Mouse (Mus musculus): Measurements from ENCODE around the gene Galnt16. TPM values are rescaled to one million over a fixed set of nuclear protein-coding genes. Genes with fewer than 3 reads are reported as not detected.

Gene Galnt16
- polyA plus RNA-seq, 1 experiment from 2014 or later = 18.9 TPM

DNA sequence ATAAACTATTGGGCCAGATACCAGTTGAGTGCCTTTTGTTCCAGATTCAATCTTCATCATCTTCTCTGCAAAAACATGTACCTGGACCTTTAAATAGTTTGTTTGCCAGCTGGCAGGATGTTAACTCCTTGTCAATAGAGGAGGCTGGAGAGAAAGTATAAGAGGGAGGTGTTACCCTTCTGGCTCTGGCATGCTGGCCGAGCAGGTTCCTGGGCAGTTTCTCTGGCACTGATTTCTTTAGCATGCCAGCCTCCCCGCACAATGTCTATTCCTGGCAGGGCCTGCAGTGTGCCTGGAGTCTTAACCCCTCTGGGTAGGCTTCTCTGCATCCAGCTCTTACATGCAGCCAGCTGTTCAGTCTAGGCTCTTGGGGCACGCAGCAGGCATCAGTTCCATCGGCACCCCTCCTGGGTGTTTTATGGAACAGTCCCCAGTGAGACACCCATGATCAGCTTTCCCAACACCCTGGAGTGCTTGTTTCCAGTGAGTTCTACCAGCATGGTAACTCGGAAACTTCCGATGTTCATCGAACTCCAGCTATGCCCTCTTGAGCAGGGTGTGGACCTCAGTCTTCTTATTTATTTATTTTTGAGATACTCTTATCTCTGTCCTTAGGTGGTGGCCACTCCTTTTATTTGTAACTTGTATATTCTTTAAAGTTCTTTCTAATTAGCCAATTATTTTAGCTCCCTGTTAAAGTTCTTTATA, 136.0 kb downstream of the Galnt16 start:
- no peak overlapping the region for H3K27ac ChIP-seq
- no peaks in the 10 kb centered on the region for H3K27me3 ChIP-seq (ENCODE audit: insufficient read depth, poor library complexity, severe bottlenecking)
- H3K36me3 ChIP-seq = peaks cover 9% of the 10 kb centered on the region
- no peaks in the 10 kb centered on the region for H3K4me1 ChIP-seq (replicated peaks)
- no peaks in the 10 kb centered on the region for H3K9me3 ChIP-seq
- no peak for DNase-seq (ENCODE audit: low spot score)
- H3K4me3 ChIP-seq = no peak overlapping the region
- 94% methylated on average over 7 of the region's 7 CpGs for WGBS

DNA sequence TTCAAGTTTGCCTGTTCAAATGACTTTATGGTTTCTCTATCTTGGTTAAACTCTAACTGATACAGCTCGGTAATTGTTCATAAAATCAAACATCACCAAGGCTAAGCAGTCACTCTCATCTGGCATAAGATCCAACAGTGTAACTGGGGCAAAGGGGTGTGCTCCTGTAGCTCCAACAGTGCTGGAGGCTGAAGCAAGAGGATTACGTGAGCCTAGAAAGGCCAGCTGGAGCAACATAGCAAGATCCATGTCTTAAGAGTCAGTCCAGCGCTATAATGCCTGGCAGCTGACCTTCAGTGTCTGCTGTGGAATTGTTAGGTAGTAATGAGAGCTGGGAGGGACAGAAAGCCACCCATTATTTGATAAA, 136.6 kb downstream of the Galnt16 start:
- no peak overlapping the region for H3K27ac ChIP-seq
- 95% methylated on average over 3 of the region's 3 CpGs for WGBS
- no peaks in the 10 kb centered on the region for H3K4me1 ChIP-seq (replicated peaks)
- no peak for DNase-seq (ENCODE audit: low spot score)
- H3K9me3 ChIP-seq = no peaks in the 10 kb centered on the region
- no peaks in the 10 kb centered on the region for H3K27me3 ChIP-seq (ENCODE audit: insufficient read depth, poor library complexity, severe bottlenecking)
- peaks cover 6% of the 10 kb centered on the region; the same call in 1 of the 2 replicates for H3K36me3 ChIP-seq
- H3K4me3 ChIP-seq = no peak overlapping the region

DNA sequence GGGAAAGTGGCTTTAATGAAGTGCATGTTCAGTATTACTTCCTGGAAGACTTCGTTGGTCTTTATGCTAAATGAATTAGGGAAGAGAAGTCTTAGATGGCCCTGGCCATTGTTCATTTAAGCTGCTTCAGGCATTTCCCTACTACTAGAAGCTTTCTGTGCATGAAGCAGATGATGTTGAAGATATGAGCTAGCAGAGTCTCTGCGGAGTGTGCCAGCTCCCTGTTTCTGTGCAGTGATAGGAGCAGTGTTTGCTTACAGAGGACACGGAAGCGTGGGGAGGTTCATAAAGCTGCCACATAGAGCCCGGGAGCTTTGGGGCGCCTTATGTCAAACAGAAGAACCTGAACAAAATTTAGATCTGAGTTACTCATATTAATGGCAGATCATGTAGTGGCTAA, 140.6 kb downstream of the Galnt16 start:
- Histone ChIP-seq H3K36me3 (peaks cover 11% of the 10 kb centered on the region), H3K4me3 (no peak overlapping the region), H3K9me3 (no peaks in the 10 kb centered on the region), H3K27ac (no peak overlapping the region), H3K27me3 (ENCODE audit: insufficient read depth, poor library complexity, severe bottlenecking) (no peaks in the 10 kb centered on the region), H3K4me1 (replicated peaks) (no peaks in the 10 kb centered on the region)
- 94% methylated on average over 6 of the region's 6 CpGs for WGBS
- no peak for DNase-seq (ENCODE audit: low spot score)

DNA sequence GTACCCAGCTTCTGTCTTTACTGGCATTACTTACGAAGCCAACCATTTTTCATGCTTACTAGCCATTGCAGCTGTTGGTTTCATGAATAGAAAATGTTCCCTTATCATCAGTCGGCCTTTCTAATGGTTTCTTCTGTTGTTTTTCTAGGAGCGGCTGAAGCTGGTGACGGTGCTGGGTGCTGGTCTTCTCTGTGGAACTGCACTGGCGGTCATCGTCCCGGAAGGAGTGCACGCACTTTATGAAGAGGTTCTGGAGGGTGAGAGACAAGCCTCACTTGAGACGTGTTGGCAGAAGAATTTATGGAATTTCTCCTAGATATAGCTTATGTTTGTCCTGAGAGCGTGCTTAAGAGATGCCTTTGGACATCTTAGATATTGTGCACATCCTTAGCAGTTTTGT, 144.2 kb downstream of the Galnt16 start:
- Histone ChIP-seq H3K27me3 (ENCODE audit: insufficient read depth, poor library complexity, severe bottlenecking) (no peaks in the 10 kb centered on the region), H3K36me3 (peaks cover 29% of the 10 kb centered on the region), H3K4me3 (no peak overlapping the region), H3K27ac (no peak overlapping the region), H3K9me3 (no peaks in the 10 kb centered on the region), H3K4me1 (replicated peaks) (no peaks in the 10 kb centered on the region)
- 95% methylated on average over 10 of the region's 10 CpGs for WGBS
- DNase-seq (ENCODE audit: low spot score) = no peak

- no peak for DNase-seq (ENCODE audit: low spot score)
- 85% methylated on average over 2 of the region's 2 CpGs for WGBS
- H3K9me3 ChIP-seq = no peaks in the 10 kb centered on the region
- H3K36me3 ChIP-seq = peaks cover 42% of the 10 kb centered on the region
- H3K4me1 ChIP-seq (replicated peaks) = no peaks in the 10 kb centered on the region
- H3K4me3 ChIP-seq = no peak overlapping the region
- H3K27ac ChIP-seq = no peak overlapping the region
- no peaks in the 10 kb centered on the region for H3K27me3 ChIP-seq (ENCODE audit: insufficient read depth, poor library complexity, severe bottlenecking)
These were observed 145.9 kb downstream of the Galnt16 start for GRCm38 (mm10) chr12:80663935-80664334.

DNA sequence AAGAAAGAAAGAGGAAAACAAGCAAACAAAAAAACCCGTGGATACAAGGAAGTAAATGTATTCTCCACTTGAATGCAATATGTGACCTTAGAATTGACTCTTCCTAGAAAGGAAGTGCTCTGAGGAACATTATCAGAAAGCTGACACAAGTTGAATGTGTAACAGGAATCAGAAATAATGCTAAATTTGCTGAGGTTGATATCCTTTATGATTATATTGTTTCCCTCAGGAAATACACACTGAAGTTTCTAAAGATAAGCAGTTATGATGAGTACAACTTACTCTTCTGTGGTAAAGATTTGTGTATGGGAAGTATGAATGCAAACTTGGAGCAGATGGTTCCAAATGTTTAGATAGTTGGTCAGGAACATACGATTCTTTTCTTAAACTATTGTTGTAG, 150.3 kb downstream of the Galnt16 start:
- Histone ChIP-seq H3K4me3 (no peak overlapping the region), H3K27me3 (ENCODE audit: insufficient read depth, poor library complexity, severe bottlenecking) (no peaks in the 10 kb centered on the region), H3K27ac (no peak overlapping the region), H3K9me3 (no peaks in the 10 kb centered on the region), H3K4me1 (replicated peaks) (no peaks in the 10 kb centered on the region), H3K36me3 (peaks cover 46% of the 10 kb centered on the region)
- no peak for DNase-seq (ENCODE audit: low spot score)
- 90% methylated on average over 2 of the region's 2 CpGs for WGBS

GRCm38 (mm10) chr12:80673170-80673569, 155.1 kb downstream of the Galnt16 start:
- H3K9me3 ChIP-seq = no peaks in the 10 kb centered on the region
- no peaks in the 10 kb centered on the region for H3K4me1 ChIP-seq (replicated peaks)
- H3K36me3 ChIP-seq = peaks cover 65% of the 10 kb centered on the region
- H3K27me3 ChIP-seq (ENCODE audit: insufficient read depth, poor library complexity, severe bottlenecking) = no peaks in the 10 kb centered on the region
- no peak overlapping the region for H3K27ac ChIP-seq
- peak; percentile 38 for DNase-seq (ENCODE audit: low spot score)
- WGBS = 20% methylated on average over 3 of the region's 3 CpGs
- no peak overlapping the region for H3K4me3 ChIP-seq

Other genes with a start within 250 kb of the Galnt16 start
- 12.1 and 12.8 TPM in 2 replicates for gene Dcaf5, start 81.7 kb upstream of the Galnt16 start, polyA plus RNA-seq (2016; fragmentation: Nextera tagmentation; extraction: Ambion mirVana)
- gene Exd2, start 55.2 kb upstream of the Galnt16 start, polyA plus RNA-seq (2016; fragmentation: Nextera tagmentation; extraction: Ambion mirVana) = 36.0 and 40.6 TPM in 2 replicates
- gene Slc39a9, start 125.6 kb downstream of the Galnt16 start, polyA plus RNA-seq (2016; fragmentation: Nextera tagmentation; extraction: Ambion mirVana) = 24.4 and 26.0 TPM in 2 replicates
- 467 and 523 TPM in 2 replicates for gene Erh, start 126.1 kb downstream of the Galnt16 start, polyA plus RNA-seq (2016; fragmentation: Nextera tagmentation; extraction: Ambion mirVana)
- gene Plekhd1, start 174.3 kb downstream of the Galnt16 start, polyA plus RNA-seq (2016; fragmentation: Nextera tagmentation; extraction: Ambion mirVana) = 0.80 and 1.5 TPM in 2 replicates
- 1.5 and 2.4 TPM in 2 replicates for gene Ccdc177, start 242.4 kb downstream of the Galnt16 start, polyA plus RNA-seq (2016; fragmentation: Nextera tagmentation; extraction: Ambion mirVana)